Mouse (Mus musculus): ENCODE data around the gene Ropn1. TPM values are rescaled to one million over a fixed set of nuclear protein-coding genes. Genes with fewer than 3 reads are reported as not detected.

The Ropn1 gene
- polyA plus RNA-seq, 1 experiment: 0.41 TPM

GRCm38 (mm10) chr16:34700828-34701216, 51.1 kb downstream of the Ropn1 start:
- TF ChIP-seq CTCF (conservative IDR thresholded peaks at IDR 0.05; ENCODE audit: insufficient read depth, insufficient read length, low read depth, low read length) (no peak), POLR2A (IDR thresholded peaks at IDR 0.05; ENCODE audit: low read depth, low read length) (no peak)
- Histone ChIP-seq H3K4me3 (ENCODE audit: insufficient read depth, low read depth, low read length) (no peak overlapping the region), H3K36me3 (ENCODE audit: control insufficient read depth, insufficient read depth, low read length) (no peaks in the 10 kb centered on the region), H3K27ac (ENCODE audit: insufficient read depth, low read depth, low read length) (no peak overlapping the region), H3K4me1 (ENCODE audit: control insufficient read depth, insufficient read depth, low read length) (no peaks in the 10 kb centered on the region), H3K27me3 (replicated peaks; ENCODE audit: control insufficient read depth, insufficient read depth, low read length) (no peaks in the 10 kb centered on the region)
- WGBS: 84% methylated on average over 6 of the region's 6 CpGs
- DNase-seq: no peak

GRCm38 (mm10) chr16:34706019-34706418, 56.3 kb downstream of the Ropn1 start:
- WGBS: 74% methylated on average over 2 of the region's 2 CpGs
- no peak for DNase-seq
- H3K36me3 ChIP-seq (ENCODE audit: control insufficient read depth, insufficient read depth, low read length): no peaks in the 10 kb centered on the region

GRCm38 (mm10) chr16:34706487-34706946, 56.8 kb downstream of the Ropn1 start:
- Histone ChIP-seq H3K4me1 (ENCODE audit: control insufficient read depth, insufficient read depth, low read length) (no peaks in the 10 kb centered on the region), H3K4me3 (ENCODE audit: insufficient read depth, low read depth, low read length) (no peak overlapping the region), H3K27me3 (replicated peaks; ENCODE audit: control insufficient read depth, insufficient read depth, low read length) (no peaks in the 10 kb centered on the region), H3K36me3 (ENCODE audit: control insufficient read depth, insufficient read depth, low read length) (no peaks in the 10 kb centered on the region), H3K27ac (ENCODE audit: insufficient read depth, low read depth, low read length) (peak overlapping the region; percentile 13; the same call in 1 of the 2 replicates)
- 74% methylated on average over 7 of the region's 7 CpGs for WGBS
- TF ChIP-seq POLR2A (IDR thresholded peaks at IDR 0.05; ENCODE audit: low read depth, low read length) (no peak), CTCF (conservative IDR thresholded peaks at IDR 0.05; ENCODE audit: insufficient read depth, insufficient read length, low read depth, low read length) (no peak)
- DNase-seq: no peak

More at GRCm38 (mm10) chr16:34706019-34706418, 56.3 kb downstream of the Ropn1 start:
- TF ChIP-seq POLR2A (IDR thresholded peaks at IDR 0.05; ENCODE audit: low read depth, low read length) (no peak), CTCF (conservative IDR thresholded peaks at IDR 0.05; ENCODE audit: insufficient read depth, insufficient read length, low read depth, low read length) (no peak)
- H3K4me3 ChIP-seq (ENCODE audit: insufficient read depth, low read depth, low read length): no peak overlapping the region
- no peaks in the 10 kb centered on the region for H3K27me3 ChIP-seq (replicated peaks; ENCODE audit: control insufficient read depth, insufficient read depth, low read length)
- H3K4me1 ChIP-seq (ENCODE audit: control insufficient read depth, insufficient read depth, low read length): no peaks in the 10 kb centered on the region
- no peak overlapping the region for H3K27ac ChIP-seq (ENCODE audit: insufficient read depth, low read depth, low read length)

GRCm38 (mm10) chr16:34711481-34711880, 61.8 kb downstream of the Ropn1 start:
- WGBS: 66% methylated on average over 3 of the region's 3 CpGs
- H3K36me3 ChIP-seq (ENCODE audit: control insufficient read depth, insufficient read depth, low read length): no peaks in the 10 kb centered on the region
- H3K27ac ChIP-seq (ENCODE audit: insufficient read depth, low read depth, low read length): no peak overlapping the region
- DNase-seq: no peak
- TF ChIP-seq POLR2A (IDR thresholded peaks at IDR 0.05; ENCODE audit: low read depth, low read length) (no peak), CTCF (conservative IDR thresholded peaks at IDR 0.05; ENCODE audit: insufficient read depth, insufficient read length, low read depth, low read length) (peak; percentile 43)
- no peaks in the 10 kb centered on the region for H3K27me3 ChIP-seq (replicated peaks; ENCODE audit: control insufficient read depth, insufficient read depth, low read length)
- no peak overlapping the region for H3K4me3 ChIP-seq (ENCODE audit: insufficient read depth, low read depth, low read length)
- H3K4me1 ChIP-seq (ENCODE audit: control insufficient read depth, insufficient read depth, low read length): no peaks in the 10 kb centered on the region

GRCm38 (mm10) chr16:34725156-34725555, 75.4 kb downstream of the Ropn1 start:
- H3K4me3 ChIP-seq (ENCODE audit: insufficient read depth, low read depth, low read length): no peak overlapping the region
- DNase-seq: peak; percentile 37
- TF ChIP-seq POLR2A (IDR thresholded peaks at IDR 0.05; ENCODE audit: low read depth, low read length) (no peak), CTCF (conservative IDR thresholded peaks at IDR 0.05; ENCODE audit: insufficient read depth, insufficient read length, low read depth, low read length) (no peak)
- no peaks in the 10 kb centered on the region; the same call in 1 of the 2 replicates for H3K36me3 ChIP-seq (ENCODE audit: control insufficient read depth, insufficient read depth, low read length)
- peaks cover 8% of the 10 kb centered on the region; the same call in 1 of the 2 replicates for H3K4me1 ChIP-seq (ENCODE audit: control insufficient read depth, insufficient read depth, low read length)
- no peaks in the 10 kb centered on the region for H3K27me3 ChIP-seq (replicated peaks; ENCODE audit: control insufficient read depth, insufficient read depth, low read length)
- H3K27ac ChIP-seq (ENCODE audit: insufficient read depth, low read depth, low read length): no peak overlapping the region
- WGBS: 90% methylated on average over 3 of the region's 3 CpGs

Other genes starting within 250 kb of the Ropn1 start
- gene Kalrn, start 76.4 kb upstream of the Ropn1 start, polyA plus RNA-seq (2012; rRNA removed): 8.5 and 8.6 TPM in 2 replicates
- 0.88 and 0.91 TPM in 2 replicates for gene Ccdc14, start 40.7 kb downstream of the Ropn1 start, polyA plus RNA-seq (2012; rRNA removed)
- 64.7 and 77.2 TPM in 2 replicates for gene Mylk, start 95.3 kb downstream of the Ropn1 start, polyA plus RNA-seq (2012; rRNA removed)

All from kidney, adult 2 months (tissue).